Mouse (Mus musculus) MEL (cell line): ENCODE measurements around the gene Ucp1.

Source experiments
- CTCF ChIP-seq, 3 experiments: IDR thresholded peaks in 2 of 3; conservative IDR thresholded peaks in 1 of 3; 2 replicates each; pipeline ENCODE4 v1.5.1; 2011 to 2012; ENCODE audit warnings: low read length in 3 of 3, low read depth in 2 of 3, mild to moderate bottlenecking in 2 of 3, improper control_type of control experiment in 1 of 3, inconsistent platforms in 1 of 3, mixed read lengths in 1 of 3, moderate library complexity in 1 of 3; ENCODE audit not compliant: control insufficient read depth in 1 of 3, insufficient read depth in 1 of 3, poor library complexity in 1 of 3, severe bottlenecking in 1 of 3
- POLR2A ChIP-seq, 2 experiments: IDR thresholded peaks; 2 replicates each; pipeline ENCODE4 v1.6.1; 2011 to 2012; ENCODE audit warnings: low read length in 2 of 2, mild to moderate bottlenecking in 2 of 2, control low read depth in 1 of 2, improper control_type of control experiment in 1 of 2, low read depth in 1 of 2, moderate library complexity in 1 of 2; ENCODE audit not compliant: control insufficient read depth in 1 of 2, insufficient read depth in 1 of 2, poor library complexity in 1 of 2

- TF ChIP-seq CTCF (IDR thresholded peaks at IDR 0.05 in 2 of 3, conservative IDR thresholded peaks at IDR 0.05 in 1 of 3; ENCODE audit: control insufficient read depth in 1 of 3, insufficient read depth in 1 of 3, low read depth in 2 of 3, low read length in 3 of 3, poor library complexity in 1 of 3, severe bottlenecking in 1 of 3): no peak
- TF ChIP-seq POLR2A (IDR thresholded peaks at IDR 0.05; ENCODE audit: control insufficient read depth in 1 of 2, insufficient read depth in 1 of 2, low read depth in 1 of 2, low read length in 2 of 2, poor library complexity in 1 of 2): no peak
These were observed at the start of gene Ucp1 for GRCm38 (mm10) chr8:83290176-83290575.
